Mouse (Mus musculus) cerebellum, postnatal 14 days (tissue): ENCODE measurements at regions not wholly inside any gene's neighbourhood (a gene's known extent, or its start where the extent isn't known, plus 50 kb on each side); places are given as distances from the start of the nearest gene placed in this dataset.

Source experiments
- DNase-seq, 2 experiments: peaks; one replicate each; pipeline ENCODE4 v3.0.0; 2021; ENCODE audit warnings: mixed read lengths in 2 of 2

DNA sequence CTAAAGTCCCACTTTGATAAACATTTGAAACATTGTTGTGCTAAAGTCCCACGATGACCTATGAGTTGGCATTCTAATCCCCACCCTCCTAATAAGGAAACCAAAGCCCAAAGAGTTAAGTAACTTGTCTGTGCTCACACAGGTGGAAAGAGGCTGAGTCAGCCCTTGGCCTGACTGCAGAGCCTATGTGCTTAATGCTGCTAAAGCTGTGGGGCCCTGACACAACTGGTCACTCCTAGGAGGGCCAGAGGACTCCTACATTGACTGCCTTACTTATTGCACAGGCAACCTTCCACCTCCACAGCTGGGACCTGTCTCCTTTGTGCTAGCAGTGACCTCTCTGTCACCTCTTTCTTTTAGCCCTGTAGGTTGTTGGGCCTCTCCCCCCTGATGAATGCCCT is 91.4 kb upstream of the Hes1 start:
- no peak for DNase-seq

DNA sequence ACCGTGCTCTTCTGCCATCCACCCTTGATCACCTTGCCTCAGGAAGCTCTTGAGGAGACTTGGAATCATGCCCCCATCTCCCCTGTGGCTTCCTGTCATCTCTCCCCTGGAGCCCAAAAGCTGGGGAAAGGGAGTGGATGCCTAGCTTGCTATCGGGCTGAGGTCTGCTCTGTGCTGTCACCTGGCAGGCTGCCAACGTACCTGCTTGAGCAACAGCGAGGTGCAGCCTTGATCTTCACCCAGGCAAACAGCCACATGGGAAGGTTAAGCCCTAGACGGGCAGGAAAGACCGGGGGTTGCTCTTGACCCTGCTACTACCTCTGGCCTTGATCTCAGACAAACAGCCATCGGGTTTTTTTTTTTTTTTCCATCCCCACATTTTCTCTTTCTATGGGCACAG is 90.9 kb upstream of the Hes1 start:
- DNase-seq = peak; percentile 38 to 61

DNA sequence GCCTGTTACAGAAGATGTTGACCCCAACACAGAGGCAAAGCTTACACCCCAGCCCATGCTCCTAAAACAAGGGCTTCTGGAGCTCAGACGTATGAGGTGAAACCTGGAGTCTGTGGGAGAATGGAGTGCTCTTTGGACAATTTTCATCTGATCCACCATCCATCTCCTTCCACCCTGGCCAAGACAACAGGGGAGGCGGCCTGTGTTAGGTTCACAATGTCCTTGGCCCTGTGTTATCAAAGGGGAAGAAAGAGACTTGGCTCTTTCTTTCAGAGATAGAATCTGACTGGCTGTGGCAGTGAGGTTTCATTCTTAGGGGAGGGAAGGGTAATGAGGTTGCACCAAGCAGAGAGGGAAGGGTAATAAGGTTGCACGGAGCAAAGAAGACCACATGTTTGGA is 88.4 kb upstream of the Hes1 start:
- DNase-seq = no peak

DNA sequence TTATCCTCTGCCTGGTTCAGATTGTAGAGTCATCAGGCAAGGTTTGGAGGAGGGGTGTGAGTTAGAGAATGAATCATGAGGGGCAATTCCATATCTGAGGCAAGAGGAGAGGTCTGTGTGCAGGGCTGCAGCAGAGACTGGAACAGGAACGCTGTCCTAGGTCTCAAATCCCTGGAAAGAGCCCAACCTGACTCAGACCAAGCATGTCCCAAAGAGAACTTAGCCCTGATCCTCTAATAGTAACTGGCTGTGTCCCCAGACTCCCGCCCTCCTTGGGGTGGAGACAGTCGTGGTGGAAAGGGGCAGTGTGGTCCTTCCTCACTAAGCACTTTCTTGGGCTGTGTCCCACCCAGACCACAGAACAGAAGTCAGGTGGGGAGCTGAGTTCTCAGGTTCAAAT is 87.2 kb upstream of the Hes1 start:
- DNase-seq = no peak

GRCm38 (mm10) chr16:29977711-29978110 is 86.5 kb upstream of the Hes1 start:
- DNase-seq = no peak

DNA sequence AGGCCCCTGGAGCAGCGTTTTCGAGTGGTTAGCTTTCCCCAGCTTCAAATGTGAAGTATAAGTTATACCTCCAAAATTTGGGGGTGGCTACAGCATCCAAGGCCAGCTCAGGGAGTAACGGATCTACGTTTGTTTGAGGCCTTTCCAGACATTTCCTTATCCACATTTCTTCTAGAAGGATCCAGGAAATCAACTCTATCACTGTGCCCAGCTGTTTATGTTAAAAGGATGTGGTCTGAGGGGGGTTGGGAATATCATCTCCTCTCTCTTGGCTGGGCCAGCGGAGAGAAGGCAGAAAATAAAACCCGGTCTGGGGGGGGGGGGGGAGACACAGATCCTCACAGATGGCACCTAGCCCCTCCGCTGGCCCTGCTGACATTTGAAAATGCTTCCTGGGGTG is 85.1 kb upstream of the Hes1 start:
- DNase-seq = no peak

DNA sequence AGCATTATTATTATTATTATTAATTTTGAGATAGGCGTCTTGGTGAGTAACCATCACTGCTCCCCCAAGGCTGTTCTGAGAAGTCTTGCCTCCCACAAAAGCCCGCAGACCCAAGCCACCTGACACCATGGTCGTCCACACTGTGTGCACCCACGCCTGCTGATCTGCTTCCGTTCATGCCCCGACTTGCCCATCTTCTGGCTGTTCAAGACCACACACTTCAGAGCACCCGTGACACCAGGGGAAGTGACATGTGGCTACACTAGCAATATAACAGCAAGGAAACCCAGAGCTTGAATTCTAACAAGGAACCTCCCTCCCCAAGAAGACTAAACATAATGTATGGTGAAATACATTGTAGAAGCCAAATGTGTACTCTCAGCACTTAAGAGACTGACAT is 82.6 kb upstream of the Hes1 start:
- DNase-seq = no peak

- DNase-seq = no peak
Measured at GRCm38 (mm10) chr16:29982224-29982785, 81.9 kb upstream of the Hes1 start.

DNA sequence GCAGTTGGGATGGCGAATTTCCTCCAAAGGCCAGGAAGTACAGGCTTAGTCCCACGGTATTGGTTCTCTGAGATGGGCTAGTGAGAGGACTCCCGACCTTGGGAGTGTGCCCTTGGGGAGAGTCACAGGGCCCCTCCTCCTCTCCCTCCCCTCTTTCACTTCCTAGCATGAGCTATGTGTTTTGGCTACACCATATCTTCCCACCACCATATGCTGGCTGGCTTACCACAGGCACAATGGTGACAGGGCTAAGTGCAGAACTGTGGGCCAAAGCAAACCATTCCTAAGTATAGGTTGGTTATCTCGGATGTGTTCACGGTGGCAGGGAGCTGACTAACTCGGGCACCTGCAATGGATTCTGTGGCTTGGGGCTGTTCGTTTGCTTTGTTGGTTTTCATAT is 81.0 kb upstream of the Hes1 start:
- DNase-seq = no peak

DNA sequence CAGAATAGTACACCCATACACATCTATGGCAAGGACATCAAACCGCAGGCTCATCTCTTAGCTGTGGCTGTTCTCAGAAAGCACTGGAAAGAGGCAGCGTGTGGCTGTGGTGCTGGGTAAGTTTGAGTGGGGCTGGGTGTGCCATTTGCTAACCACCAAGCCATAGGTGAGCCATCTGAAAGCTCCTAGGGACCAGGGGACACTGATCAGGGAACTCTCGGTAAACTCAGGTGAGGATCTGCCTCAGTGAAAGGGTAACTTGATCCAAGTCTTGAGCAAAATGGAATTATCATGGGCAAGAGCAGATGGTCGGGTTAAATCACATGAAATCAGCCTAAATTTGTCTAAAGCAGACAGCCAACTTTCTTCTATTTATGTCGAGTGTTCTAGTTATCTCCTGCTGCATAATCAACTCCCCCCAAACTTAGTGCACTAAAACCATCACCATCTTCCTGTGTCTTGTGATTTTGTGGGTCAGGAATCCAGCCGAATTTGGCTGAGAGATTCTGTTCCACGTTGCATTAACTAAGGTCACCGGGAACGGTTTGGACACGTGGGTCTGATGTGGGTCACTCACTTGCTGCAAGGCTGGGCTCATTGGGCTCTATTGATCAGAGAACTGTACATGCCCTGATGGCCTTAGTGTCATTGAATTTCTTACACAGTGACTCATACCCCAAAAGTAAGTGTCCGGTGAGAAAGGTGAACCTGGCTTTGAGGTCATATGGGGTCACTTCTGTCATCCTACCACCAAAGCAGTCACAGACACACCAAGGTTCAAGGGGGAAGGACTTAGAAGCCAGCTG is 78.9 kb upstream of the Hes1 start:
- no peak for DNase-seq

DNA sequence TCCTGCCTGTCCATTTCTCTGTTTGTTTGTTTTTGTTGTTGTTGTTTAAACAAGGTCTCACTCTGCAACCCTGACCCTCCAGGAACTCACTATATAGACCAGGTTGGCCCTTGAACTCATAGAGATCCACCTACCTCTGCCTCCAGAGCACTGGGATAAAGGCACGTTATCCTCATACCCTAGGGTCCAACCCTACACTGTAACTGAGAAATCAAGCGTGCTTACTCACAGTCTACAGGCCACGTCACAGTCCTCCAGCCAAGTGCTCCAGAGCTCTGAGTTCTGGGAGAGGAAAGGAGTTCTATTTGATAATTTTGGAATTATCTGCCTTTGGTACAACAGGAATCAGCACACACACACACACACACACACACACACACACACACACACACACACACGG is 76.6 kb upstream of the Hes1 start:
- DNase-seq = no peak

DNA sequence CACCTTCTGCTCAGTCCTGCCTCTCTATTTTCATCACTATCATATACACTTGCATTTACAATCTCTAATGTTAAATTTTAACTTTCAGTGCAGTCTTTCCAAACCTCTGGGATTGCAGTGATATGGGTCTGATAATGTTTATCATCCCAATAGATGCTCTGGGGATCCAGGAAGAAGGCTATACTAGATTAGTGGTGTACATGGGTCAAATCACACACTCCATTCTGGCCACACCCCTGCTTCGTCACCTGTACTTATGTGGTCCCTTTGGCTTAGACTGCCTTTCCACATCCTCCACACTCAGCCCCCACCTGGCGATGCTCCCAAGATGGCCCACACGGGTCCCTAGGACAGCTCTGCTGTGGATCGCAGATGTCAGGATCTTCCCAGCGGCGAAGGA is 76.2 kb upstream of the Hes1 start:
- no peak for DNase-seq

- no peak for DNase-seq
Measured at GRCm38 (mm10) chr16:29989308-29989707, 74.9 kb upstream of the Hes1 start.

GRCm38 (mm10) chr16:29990393-29990792 is 73.8 kb upstream of the Hes1 start:
- DNase-seq = no peak

GRCm38 (mm10) chr16:29990795-29991587 is 73.2 kb upstream of the Hes1 start:
- DNase-seq = no peak

DNA sequence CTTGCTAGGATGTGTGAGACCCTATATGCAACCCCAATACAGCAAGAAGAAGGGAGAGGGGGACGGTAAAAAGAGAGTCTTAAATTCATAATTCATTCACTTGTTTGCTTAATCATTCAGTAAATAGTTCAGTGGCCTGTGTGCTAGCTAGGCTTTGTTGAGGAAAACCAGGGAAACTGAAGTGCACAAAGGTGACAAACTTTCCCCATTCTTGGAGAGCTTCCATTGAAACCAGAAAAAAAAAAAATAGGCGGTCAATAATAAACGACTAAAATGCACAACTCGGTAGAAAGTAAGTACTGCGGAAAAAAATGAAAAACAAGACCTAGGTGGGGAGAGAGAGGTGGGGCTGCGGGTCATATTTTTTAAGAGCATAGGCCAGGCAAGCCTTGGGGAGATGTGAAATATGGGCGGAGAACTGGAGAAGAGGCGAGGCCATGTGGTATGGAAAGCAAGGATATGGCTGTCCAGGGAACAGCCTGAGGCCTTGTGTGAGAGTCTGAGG is 72.3 kb upstream of the Hes1 start:
- DNase-seq = no peak

- no peak for DNase-seq
Measured at GRCm38 (mm10) chr16:29993111-29993510, 71.1 kb upstream of the Hes1 start.

- peak in 1 of 2 experiments; percentile 34 for DNase-seq
Measured at GRCm38 (mm10) chr16:29993535-29993934, 70.6 kb upstream of the Hes1 start.

DNA sequence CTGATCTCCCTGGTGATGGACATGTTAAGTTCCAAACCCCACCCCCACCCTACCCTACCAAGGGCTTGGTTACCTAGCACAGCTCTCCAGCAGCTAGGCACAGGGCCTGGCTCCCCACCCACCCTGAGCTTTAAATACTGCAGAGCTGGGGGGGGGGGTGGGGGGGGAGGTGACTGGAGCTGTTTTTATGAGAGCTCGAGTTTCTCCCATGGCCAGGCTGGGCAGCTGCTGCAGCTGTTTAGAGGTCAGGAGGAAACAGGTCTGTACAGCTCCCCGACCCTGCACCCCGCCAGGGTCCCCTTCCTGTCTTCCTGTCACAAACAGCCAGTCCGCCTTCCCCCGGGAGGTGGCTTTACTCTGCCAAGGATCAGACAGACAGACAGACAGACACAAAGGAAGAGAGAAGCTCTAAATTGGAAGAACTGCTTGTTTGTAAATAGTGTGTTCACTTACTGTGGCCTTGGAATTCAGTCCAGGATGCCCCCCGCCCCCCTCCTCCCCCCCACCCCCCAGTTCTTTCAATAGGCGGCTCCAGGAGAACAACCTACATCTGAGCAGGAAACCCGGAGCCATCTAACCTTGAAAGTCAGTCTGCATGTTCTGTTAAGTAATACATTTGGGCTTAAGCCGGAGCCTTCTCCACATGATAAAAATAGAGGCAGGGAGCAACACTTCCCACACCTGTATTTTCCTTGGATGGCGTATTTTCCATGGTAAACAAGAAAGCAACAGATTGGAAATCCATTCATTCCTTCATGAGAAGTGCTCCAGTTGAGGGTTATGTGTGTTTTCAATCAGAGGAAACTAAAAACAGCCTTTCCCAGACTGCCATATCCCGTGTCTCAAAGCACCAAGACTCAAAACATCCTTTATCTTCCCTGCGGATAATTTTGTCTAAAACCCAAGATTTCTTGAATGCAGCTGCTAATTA is 67.8 kb upstream of the Hes1 start:
- no peak for DNase-seq

DNA sequence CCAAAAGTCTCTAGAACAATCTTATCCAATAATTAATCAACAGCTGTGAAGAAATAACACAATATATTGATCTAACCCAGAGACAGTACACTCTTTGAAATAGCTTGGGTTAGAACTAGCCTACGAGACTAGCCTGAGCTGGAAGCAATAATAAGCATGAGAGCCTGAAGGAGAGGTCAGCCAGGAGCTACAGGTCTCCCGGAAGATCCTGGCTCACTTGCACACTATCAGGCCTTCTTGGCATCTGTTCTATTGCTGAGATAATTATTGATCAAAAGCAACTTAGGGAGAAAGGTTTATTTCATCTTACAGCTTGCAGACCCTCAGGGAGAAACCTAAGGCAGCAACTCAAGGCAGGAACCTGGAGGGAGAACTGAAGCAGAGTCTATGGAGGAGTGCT is 64.0 kb upstream of the Hes1 start:
- no peak for DNase-seq

DNA sequence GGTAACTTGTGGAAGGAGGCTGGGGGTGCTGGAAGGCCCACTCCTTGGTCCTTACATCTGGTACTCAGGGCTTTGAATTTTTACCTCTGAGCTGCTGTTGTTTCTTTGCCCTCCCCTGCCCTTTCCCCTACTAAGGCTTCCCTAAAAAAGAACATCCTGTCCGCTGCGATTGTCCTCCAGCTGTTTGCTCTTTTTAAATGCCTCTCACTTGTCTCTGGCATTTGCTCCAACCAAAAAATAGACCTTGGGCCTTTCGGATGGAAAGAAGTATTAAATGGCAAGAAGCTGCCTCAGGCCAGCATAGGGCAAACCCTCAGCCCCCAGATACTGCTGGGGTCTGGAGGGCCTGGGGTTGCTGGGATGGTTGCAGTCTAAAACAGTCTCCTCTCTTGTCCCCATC is 59.1 kb upstream of the Hes1 start:
- no peak for DNase-seq

DNA sequence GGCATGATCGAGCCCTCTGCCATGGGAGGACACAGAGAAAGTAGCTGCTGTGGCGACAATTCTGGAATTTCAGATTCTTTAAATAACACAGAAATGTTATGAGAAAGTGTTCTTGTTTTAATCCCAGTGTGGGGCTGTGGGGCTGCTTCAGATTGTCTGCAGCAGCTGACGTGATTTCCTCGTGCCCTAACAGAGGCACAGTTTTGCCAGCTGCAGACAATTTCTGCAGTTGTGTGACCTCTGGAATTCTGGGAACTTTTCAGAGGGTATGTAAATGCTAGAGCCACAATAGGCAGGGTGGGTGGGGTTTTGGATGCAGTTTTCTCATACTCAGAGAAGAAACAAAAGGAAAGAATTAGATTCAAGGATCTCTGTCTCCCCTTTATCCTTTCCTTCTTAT is 57.4 kb upstream of the Hes1 start:
- no peak for DNase-seq
